Mouse (Mus musculus): ENCODE measurements around the gene Gse1.

Gene Gse1

DNA sequence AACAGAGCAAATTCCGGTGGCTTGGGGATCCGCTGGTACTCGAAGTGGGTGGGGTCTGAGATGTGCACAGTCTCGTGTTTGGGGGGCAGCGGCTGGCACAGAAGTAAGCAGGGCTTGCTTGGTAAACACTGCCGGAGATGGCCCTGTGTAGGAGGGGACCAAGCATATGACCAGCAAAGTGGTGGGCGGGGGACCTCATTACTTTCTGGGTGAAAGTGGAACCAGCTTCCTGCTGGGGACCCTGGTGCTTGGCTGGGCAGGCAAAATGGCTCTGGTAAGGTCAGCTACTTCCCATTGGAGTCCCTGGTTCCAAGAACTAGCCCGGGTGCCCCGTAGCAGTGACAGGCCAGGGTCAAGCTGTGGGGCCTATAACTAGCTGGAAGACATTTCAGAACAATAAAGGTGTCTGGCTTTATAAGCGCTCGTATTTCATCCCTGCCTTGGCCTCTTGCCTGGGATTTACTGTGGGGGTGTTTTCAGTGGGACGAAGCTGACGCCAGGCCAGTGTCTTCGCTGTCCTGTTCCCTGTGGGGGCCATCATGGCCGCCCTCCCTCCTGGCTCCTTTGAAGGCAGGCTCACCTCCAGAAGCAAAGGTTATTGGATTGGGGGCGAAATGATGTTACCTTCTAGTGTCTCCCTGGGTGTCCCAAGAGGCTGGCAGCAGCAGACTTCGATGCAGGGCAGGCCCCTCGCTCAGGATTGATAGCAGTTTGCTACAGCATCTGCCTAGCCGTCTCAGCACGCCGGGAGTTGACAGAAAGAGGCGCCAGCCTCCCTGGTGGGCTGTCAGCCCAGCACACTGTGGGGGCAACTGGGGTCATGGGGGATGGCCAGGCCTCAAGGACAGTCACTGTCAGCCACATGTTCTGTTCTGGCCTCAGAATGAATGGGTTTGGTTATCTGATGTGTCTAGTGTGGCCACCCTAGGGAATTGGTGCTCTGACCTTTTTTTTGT lies 148.9 kb downstream of the Gse1 start:
- no peak for DNase-seq (ENCODE audit: low read depth)

DNA sequence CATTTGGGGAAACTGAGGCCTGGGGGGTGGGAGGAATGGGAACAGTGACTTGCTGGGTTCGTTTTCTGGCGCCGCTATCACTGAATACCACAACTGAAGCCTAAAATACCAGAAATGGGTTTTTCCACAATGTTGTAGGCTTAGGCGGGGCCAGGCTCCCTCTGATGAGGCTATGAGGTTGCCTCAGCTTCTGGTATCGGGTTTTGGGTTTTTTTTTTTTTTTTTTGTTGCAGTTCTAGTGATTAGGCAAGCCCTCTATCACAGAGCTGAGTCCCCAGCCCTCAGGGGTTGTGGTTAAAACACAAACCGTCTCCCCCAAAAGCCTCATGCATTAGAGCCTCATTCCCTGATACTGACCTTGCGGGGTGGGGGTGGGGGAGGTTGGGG lies 149.5 kb downstream of the Gse1 start:
- DNase-seq (ENCODE audit: low read depth), result no peak

DNA sequence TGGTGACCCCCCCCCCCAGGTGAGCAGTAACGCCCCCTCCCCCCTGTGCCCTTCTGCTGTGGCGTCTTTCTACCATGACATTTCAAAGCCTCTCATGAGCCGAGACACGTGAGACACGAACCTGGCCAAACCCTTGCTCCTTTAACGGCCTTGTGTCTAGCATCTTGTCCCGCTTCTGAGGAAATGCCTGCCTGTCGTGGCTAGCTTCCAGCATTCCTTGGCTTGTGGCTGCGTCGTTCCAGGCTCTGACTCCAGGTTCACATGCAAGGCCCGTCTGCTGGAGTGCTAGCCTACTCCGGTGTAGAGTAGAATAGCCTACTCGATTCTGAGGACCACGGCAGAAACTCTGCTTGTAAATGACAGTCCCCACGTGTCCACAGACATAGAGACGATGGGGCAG lies 150.1 kb downstream of the Gse1 start:
- DNase-seq (ENCODE audit: low read depth), result no peak

DNA sequence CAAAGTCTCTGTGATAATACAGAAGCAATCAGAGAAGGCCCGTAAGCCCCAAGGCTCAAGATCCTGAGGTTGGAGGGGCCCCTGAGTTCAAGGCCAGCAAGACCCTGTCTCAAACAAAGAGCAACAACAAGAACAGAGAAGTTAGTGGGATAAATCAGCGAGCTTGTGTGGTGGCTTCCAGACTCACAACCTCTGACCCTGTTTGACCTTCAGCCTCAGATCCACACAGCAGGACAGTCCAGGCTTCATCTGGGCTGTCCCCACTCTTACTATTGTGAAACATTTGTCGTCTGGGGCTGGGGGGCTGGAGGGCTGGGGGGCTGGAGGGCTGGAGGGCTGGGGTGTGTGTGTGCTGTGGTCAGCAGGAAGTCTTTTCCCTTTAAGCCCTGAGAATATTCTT lies 150.8 kb downstream of the Gse1 start:
- DNase-seq (ENCODE audit: low read depth), result no peak

DNA sequence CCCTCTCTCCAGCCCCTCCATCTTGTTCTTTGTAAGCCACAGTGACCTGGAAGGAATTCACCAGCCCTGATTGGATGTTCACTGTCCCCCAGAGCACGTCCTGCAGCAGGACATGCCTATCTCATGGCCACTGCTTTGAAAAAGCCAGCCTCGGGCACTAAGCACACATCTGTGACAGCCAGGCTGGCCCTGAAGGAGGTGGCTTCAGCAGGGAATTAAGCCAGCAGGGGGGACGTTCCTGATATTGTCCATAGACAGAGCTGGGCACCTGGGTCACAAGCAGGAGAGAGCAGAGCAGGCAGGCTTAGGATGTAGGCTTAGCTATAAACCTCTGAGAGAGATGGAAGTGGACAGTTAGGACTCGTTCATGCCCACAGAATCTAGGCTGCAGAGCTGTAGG lies 153.6 kb downstream of the Gse1 start:
- no peak for DNase-seq (ENCODE audit: low read depth)

DNA sequence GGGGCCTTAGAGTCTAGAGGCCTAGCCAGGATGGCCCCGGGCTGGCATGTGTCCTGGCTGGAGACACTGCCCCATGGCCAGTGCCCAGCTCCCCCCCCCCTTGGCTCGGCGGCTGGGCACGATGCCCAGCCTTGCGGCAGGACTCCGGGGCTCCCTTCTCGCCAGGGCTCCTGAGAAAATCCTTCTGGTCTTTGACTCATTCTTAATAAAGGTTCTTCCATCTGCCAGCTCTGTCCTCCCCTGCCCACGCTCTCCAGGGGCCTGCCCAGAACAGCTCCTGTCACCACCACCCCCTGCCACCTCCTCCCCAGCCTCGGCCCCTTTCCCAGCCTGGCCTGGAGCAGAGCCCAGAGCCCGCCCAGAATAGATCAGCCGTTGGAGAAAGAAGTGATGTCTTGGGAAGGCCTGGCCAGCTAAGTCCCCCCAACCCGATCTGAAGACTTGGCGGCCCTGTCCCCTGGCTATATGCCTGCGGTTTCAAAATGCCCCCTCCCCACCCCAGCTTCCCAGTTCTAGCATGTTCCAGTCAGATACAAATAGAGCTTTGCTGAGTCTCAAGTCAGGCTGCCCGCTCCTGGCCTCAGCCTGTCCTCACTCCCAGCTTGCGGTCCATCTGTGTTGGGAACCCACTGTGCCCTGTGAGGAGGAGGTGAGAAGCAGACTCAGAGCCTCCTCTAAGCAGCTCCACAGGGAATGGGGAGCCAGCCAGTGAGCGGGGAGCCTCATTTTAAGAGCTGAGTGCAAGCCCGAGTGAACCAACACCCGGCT lies 154.4 kb downstream of the Gse1 start:
- DNase-seq (ENCODE audit: low read depth), result no peak

DNA sequence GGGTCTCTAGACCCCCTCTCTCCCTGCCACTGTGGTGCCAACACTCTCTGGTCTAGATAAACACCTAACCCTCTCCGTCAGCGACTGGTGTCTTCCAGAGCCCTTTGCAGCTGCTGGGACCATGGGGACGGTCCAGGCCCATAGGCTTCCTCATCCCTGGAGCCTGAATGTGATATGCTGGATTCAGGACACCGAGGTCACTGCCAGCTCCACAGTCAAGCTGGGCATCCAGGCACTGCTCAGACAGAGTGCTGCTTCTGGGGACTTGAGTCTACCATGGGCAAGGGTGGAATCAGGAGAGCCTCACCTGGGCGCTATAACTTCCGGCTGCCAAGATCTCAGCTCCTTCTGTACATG lies 154.9 kb downstream of the Gse1 start:
- no peak for DNase-seq (ENCODE audit: low read depth)

DNA sequence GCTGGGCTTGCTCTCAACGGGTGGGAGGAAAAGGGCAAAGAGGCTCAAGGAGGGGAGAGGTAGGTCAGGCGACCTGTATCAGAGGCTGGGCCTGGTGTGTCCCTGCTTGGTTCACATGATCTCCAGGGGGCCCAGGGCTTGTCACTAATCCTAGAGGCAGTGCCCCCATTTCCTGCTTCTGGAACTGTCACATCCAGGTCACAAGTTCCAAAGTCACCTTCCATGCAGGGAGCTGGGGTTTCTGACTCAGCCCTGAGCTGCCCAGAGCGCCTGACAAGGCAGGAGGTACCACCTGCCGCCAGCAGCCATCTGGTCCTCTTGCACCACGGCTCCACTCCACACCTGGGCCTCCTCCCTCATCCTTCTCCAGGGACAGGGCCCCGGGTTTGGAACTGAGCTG lies 155.5 kb downstream of the Gse1 start:
- DNase-seq (ENCODE audit: low read depth), result no peak

DNA sequence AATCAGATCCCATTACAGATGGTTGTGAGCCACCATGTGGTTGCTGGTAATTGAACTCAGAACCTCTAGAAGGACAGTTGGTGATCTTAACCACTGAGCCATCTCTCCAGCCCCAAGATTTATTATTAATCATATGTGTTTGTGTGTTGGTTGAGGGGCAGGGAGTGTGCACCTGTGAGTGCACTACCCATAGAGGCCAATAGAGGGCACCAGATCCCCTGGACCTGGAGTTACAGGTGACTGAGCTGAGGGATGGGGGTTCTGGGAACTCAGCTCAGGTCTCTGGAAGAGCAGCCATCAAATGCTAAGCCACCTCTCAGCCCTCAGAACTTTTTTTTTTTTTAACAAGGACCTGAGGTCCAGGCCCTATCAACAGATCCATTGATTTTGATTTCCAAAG lies 156.5 kb downstream of the Gse1 start:
- DNase-seq (ENCODE audit: low read depth), result peak; percentile 29

DNA sequence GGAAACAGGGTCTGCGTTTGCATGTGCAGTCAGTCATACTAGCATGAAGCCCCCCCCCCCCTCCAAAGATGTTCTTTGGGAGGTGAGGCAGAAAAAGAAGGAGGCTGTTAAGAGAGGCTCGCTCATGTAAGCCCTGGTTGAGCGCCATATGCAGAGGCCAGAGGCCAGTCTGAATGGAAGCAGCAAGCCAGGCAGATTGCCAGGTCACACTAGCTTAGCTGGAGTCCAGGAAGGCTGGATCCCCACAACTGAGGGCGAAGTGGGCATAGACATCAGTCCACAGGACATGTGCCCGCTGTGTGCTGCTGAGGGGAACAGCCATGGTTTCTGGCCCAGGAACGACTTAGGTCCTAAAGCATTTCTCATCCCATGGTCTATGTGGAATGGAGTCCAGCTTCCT lies 160.0 kb downstream of the Gse1 start:
- no peak for DNase-seq (ENCODE audit: low read depth)

DNA sequence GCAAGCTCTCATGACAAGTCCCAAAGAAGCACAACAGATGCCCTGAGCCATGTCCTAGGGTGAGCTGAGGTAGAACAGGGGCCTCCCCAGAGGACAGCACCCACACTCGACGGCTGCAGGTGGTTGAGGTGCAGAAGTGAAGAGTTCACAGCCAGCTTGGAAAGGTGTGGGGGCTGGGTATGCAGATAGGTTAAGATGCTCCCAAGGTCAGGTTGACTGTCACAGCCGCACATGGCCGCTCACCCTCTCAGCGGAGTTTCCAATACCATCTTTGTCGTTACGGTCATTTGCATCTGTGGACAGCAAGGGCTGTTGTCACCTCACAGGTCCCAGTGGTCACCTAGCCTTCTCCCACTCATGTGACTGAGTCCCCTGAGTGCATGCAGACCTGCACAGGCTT lies 162.3 kb downstream of the Gse1 start:
- no peak for DNase-seq (ENCODE audit: low read depth)

DNA sequence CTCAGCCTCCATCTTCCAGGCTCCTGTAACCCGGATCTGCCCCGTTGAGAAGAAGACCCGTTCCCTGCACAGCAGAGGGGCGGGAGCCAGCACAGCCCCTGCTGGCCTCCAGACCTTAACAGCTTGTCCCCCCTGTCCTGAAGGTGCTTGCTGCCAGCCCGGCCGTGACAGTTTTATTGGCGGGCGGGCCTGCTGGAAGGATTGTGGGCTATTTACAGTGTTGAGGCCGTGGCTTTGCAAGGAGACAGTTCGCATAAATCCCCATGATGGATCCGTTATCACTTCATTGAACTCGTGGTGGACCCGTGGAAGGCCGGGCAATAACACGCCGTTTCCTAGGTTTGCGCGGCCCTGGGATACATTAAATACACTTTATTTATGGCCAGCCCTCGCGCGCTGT lies 163.6 kb downstream of the Gse1 start:
- DNase-seq (ENCODE audit: low read depth), result no peak

DNA sequence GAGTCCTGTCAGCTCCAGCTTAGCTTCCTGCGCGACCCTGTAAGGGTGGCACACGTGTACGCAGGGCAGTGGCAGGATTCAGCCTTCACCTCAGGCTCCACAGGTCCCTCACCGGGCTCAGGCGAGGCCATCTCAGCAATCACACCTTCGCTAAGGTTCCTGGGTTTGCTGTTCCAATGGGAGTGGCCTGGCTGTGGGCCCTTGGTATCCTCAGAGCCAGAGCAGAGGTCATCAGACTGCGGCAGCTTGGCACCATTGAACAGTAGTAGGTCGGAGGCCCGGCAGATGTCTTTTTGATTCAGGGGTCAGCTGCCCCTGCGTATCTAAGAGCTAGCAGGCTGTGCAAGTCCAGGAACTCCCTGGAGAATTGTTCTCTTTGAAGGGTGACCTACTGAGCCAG lies 164.8 kb downstream of the Gse1 start:
- DNase-seq (ENCODE audit: low read depth), result no peak

DNA sequence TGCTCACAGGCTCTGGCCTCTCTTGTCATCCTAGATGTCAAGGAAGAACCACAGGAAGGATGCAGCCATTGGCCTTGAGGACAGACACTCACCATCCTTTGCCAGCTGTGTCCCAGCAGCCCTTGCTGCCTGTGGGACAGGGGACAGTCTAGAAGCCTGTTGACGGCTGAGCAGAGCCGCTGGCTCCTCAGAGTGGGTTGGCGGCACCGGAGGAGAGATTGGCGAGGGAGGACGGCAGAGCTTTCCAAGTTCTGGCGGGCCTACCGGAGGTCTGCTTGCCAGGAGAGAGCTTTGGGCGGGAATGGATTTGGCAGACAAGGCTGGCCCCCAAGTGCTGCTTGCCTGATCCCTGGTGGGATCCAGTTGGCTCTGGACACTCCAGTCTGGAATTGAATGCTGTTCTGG lies 165.6 kb downstream of the Gse1 start:
- DNase-seq (ENCODE audit: low read depth), result no peak

DNA sequence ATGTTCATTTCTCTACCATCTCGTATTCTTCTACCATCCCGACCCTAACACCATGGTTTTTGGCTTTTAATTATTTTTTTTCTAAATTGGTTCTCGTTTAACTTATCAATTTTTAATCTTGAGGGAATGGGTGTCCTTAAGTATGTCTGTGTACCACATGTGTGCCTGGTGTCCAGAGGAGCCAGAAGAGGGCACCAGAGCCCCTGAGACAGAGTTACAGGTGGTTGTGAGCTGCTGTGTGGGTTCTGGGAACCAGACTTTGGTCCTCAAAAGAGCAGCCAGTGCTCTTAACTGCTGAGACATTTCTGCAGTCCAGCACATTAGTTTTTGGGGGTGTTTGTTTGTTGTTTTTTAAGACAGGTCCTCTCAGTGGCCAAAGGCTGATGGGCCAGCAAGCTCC lies 167.6 kb downstream of the Gse1 start:
- DNase-seq (ENCODE audit: low read depth), result no peak

DNA sequence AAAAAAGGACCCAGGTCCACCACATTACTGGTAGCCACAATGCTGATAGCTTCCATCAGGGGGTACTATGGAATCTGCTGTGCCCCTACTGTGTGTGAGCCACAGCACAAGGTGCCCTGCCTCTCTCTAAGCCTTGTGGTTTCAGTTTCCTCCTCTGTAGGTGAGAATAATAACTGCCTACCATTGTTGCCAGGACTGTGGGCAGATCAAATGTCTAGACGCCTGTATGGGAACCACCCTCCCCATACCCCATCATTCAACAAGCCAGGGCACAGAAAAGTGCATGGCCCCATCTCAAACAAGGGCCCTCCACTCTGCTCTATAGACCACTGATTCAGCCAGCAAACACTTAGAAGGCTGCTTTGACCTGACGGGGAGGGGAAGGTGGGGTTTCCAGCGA lies 168.5 kb downstream of the Gse1 start:
- DNase-seq (ENCODE audit: low read depth), result peak; percentile 41

DNA sequence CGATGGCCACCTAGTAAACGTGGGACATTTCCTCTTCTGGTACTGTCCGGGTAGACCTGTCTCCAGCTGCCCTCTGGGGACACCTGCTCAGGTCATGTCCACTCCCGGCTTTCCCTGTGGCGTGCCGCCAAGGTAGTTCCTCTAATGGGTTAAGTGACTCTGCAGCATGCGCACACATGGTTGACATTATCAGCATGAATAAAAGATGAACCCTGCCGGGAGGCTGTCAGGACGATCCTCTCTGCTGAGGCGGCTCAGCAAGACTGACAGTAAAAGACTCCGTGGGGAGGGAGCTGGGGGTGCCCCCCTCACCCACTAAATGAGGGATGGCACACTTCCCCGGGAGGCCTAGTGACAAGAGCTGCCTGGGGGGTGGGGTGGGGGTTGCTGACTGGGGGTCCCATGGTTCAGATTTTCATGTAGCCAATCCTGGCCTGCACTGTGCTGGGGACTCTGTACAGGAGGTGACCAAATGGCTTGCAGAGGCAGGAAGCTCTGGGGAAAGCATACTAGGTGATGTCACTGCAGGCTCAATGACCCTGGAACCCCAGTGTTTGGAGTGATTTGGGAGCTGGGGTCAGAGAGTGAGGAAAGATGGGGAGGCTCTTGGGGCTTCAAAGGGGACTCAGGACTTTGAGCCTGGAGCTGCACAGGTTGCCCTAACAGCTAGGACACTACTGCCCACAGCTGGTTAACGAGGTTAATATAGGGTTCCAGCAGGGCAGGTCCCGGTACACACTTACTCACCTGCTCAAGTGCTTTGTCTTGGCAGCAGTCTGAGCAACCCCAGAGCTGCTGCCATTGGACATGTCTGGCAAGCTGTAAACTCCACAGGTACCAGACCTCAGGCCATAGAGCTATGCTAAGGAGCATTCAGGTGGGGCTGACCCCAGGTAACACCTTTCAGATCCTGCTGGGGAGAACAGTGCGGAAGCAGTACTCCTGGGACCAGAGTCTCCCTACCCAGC lies 169.5 kb downstream of the Gse1 start:
- DNase-seq (ENCODE audit: low read depth), result no peak

DNA sequence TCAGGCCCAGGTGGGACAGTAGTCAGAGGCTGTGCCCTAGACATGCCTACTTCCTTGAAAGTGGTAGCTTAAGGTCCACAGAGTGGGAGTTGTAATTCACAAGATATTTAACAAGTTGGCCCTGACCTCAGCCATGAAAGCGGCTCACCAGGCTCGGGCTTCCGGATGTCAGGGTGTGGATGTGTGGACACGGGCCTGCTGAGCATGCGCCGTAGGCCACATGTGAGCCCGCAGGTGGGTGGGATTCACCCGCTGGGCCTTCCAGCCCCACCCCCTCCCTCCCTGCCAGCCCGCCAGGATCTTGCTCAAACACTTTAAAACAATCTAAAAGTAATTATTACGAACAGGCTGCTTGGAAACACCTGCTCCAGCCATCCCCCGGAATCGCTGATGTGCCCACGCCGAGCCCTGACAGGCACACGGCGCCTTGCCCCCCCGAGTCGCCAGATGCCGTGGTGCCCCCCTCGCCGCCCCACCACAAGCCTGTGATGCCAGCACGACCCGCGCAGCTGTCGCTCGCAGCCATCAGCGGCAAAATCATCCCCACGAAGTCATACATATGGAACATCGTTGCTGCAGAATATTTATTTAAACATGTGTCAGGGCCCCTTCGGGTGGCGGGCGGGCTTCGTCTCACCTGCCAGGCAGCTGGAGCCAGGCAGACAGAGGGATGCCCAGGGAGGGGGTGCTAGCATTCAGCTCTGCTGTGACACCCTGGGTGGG lies 171.1 kb downstream of the Gse1 start:
- no peak for DNase-seq (ENCODE audit: low read depth)

DNA sequence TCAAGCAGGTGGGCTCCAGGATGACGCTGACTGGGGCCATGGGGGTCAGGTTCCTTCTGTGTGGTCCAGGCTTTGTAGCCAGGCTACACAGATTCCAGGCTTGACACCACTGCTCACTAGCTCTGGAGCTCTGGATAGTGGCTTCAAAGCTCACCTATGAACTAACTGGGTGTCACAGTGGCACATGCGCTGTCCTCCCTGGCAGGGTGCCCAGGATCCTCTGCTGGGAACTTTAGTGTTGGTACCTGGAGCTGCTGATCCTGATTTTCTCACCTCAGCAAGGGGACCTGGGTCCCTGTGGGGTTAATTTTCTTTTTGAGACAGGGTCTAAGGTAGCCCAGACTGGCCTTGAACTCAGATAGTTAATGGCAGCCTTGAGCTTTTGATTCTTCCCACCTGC lies 173.0 kb downstream of the Gse1 start:
- DNase-seq (ENCODE audit: low read depth), result no peak

DNA sequence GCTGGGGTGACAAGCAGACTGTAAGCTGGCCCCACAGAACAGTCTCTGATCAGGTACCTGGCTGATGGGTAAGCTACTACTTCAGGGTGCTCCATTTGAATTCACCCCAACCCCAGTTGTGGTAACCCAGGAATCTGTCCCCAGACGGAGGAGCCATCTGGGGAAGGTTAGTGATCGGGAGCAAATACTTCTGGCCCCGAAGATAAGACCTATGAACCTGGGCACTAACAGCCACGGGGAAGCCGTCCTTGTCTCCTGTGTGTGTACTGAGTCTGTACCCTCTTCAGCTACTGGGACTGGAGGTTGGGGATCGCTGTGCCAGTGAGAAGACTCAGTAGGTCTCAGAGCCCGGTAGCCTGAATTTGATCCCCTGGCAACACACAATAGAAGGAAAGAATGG lies 173.5 kb downstream of the Gse1 start:
- no peak for DNase-seq (ENCODE audit: low read depth)

DNA sequence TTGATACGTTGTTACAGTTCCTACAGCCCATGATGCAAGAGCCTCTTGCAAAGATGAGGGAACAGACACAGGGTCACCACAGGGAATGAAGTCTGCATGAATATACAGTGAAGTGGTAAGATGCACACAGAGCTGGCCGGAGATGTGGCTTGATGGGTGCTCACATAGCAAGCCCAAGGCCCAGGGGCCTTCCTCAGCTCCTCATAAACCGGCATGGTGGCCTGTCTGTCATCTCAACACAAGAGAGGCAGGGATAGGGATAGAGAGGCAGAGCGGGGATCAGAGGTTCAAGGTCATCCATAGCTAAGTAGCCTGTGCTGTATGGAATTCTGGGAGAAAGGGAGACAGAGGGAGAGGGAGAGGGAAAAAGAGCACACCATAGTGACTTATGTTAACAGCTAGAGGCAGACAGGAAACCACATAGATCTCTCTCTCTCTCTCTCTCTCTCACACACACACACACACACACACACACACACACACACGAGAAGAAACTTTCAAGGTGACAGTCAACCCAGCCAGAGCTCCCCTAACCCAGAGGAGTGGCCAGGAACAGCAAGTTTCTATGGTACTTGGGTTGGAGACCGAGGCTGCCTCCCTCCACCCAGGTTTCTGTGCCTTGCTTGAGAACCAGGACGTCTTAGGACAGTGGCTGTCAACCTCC lies 175.5 kb downstream of the Gse1 start:
- DNase-seq (ENCODE audit: low read depth), result peak; percentile 39
